Mouse (Mus musculus) C2C12 (cell line): Measurements from ENCODE around the gene 1700003F12Rik.

Source experiments
- CEBPB ChIP-seq: IDR thresholded peaks from one replicate; pipeline ENCODE4 v1.6.1; 2011; ENCODE audit warnings: low read depth, mild to moderate bottlenecking, control low read depth, moderate library complexity
- CTCF ChIP-seq: IDR thresholded peaks from one replicate; pipeline ENCODE4 v1.5.1; 2011; ENCODE audit not compliant: control insufficient read depth, insufficient read depth, insufficient read length
- MAX ChIP-seq: IDR thresholded peaks from one replicate; pipeline ENCODE4 v1.6.1; 2011; ENCODE audit warnings: mild to moderate bottlenecking, control low read depth
- MYOD1 ChIP-seq: IDR thresholded peaks from one replicate; pipeline ENCODE4 v1.6.1; 2011; ENCODE audit warnings: low read depth; ENCODE audit not compliant: control insufficient read depth, insufficient read length
- USF1 ChIP-seq: IDR thresholded peaks from one replicate; pipeline ENCODE4 v1.6.1; 2011; ENCODE audit warnings: low read depth, mild to moderate bottlenecking, control low read depth, moderate library complexity

GRCm38 (mm10) chr2:154580586-154580985 lies 33.7 kb downstream of the 1700003F12Rik start:
- TF ChIP-seq MAX (no peak), CTCF (no peak), USF1 (no peak), MYOD1 (no peak), CEBPB (no peak)
